9 mouse cellular contexts compared by ENCODE assay signal in the genomic region with DNA sequence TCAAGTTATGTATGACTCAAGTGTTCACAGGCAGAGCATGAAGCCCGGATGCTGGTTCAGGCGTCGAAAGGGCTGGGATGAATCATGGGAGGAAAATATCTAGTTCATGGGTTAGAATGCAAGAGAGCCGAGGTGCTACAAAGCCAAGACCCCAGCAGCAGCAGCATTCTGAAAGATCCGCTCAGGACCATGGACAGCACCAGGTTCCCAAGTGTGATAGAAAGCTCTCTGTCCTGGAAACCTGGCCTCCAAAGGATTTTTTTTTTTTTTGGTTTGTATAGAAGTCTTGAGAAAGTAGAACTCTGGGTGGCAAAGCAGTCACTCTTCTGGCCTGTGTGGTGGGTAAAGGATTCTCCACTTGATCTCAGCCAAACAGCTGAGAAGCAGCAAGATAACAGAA.
A peak's percentile ranks its signal among the peaks of the same experiment; 100 is the strongest.
DNase-seq lines count a peak whose midpoint lies in the region; ATAC-seq and TF ChIP-seq lines count a peak whose summit lies in the region.
"Had no signal": no experiment of that assay in that cellular context is flagged by ENCODE, and none has a peak within 500 bp of the region (broad histone marks: within the 10 kb centered on the region; RNA-seq: fewer than 3 reads in every experiment).

No protein-coding gene starts in this region.

- H3K4me2 ChIP-seq in liver, embryonic 11.5 days, result no peak overlapping the region
- H3K4me2 ChIP-seq: intestine, embryonic 15.5 days had no signal

- 56% methylated on average over 5 of the region's 5 CpGs for WGBS in liver, embryonic 11.5 days
- WGBS in thymus, adult 2 months, result 60% methylated on average over 5 of the region's 5 CpGs

- ATAC-seq in liver, embryonic 11.5 days (replicated peaks; ENCODE audit: low FRiP score), result no peak
- ATAC-seq: intestine, embryonic 15.5 days had no signal

- TF ChIP-seq POLR2A in thymus, adult 2 months (IDR thresholded peaks at IDR 0.05; ENCODE audit: control insufficient read depth, extremely low read depth, insufficient read depth, low read length, poor library complexity), result no peak

- no peak overlapping the region for H3K4me3 ChIP-seq in liver, embryonic 11.5 days (ENCODE audit: low read depth, low read length)
- H3K4me3 ChIP-seq in thymus, adult 2 months (ENCODE audit: control insufficient read depth, insufficient read depth, low read length), result no peak overlapping the region
- H3K4me3 ChIP-seq: intestine, embryonic 15.5 days had no signal

- no peak overlapping the region for H3K27ac ChIP-seq in liver, embryonic 11.5 days (ENCODE audit: low read depth, low read length)
- no peak overlapping the region for H3K27ac ChIP-seq in thymus, adult 2 months (ENCODE audit: control insufficient read depth, insufficient read depth, low read length)
- H3K27ac ChIP-seq: intestine, embryonic 15.5 days had no signal

- H3K27me3 ChIP-seq in liver, embryonic 11.5 days (replicated peaks; ENCODE audit: control insufficient read depth, insufficient read depth, low read length), result no peaks in the 10 kb centered on the region
- H3K27me3 ChIP-seq in thymus, adult 2 months (ENCODE audit: control insufficient read depth, insufficient read depth, low read length), result no peaks in the 10 kb centered on the region
- H3K27me3 ChIP-seq: intestine, embryonic 15.5 days had no signal

- H3K9me3 ChIP-seq in liver, embryonic 11.5 days (ENCODE audit: control insufficient read depth, low read length), result 0 out of 2 replicates have a peak, but pooled peaks cover 2% of the 10 kb centered on the region
- H3K9me3 ChIP-seq: intestine, embryonic 15.5 days had no signal

- H3K36me3 ChIP-seq in liver, embryonic 11.5 days (ENCODE audit: control insufficient read depth, insufficient read depth, low read length), result no peaks in the 10 kb centered on the region
- H3K36me3 ChIP-seq in thymus, adult 2 months (ENCODE audit: control insufficient read depth, insufficient read depth, low read length), result no peaks in the 10 kb centered on the region
- H3K36me3 ChIP-seq: intestine, embryonic 15.5 days had no signal

- H3K4me1 ChIP-seq in liver, embryonic 11.5 days (replicated peaks; ENCODE audit: control insufficient read depth, insufficient read depth, low read length), result no peaks in the 10 kb centered on the region
- no peaks in the 10 kb centered on the region for H3K4me1 ChIP-seq in thymus, adult 2 months (replicated peaks; ENCODE audit: control insufficient read depth, insufficient read depth, low read length)
- H3K4me1 ChIP-seq: intestine, embryonic 15.5 days had no signal

- no peak for TF ChIP-seq CTCF in thymus, adult 2 months (IDR thresholded peaks at IDR 0.05; ENCODE audit: borderline replicate concordance, control insufficient read depth, extremely low read depth, insufficient read depth, low read length, poor library complexity)

- DNase-seq in adrenal gland, postnatal 14 days, result peak; percentile 23
- no peak for DNase-seq in adrenal gland, adult 8-10 months
- peak; percentile 32 for DNase-seq in liver
- no peak for DNase-seq in liver, embryonic 11.5 days (ENCODE audit: low spot score)
- peak; percentile 18 for DNase-seq in Muller cell, postnatal 12 days (ENCODE audit: inconsistent ontology term)
- DNase-seq in forelimb bud, embryonic 11.5 days (ENCODE audit: low read depth, low spot score), result peak; percentile 83
- DNase-seq in frontal cortex, postnatal 14 days (ENCODE audit: low spot score in 2 of 2), result no peak
- DNase-seq in thymus, adult 2 months, result no peak

- no peak overlapping the region for H3K9ac ChIP-seq in liver, embryonic 11.5 days (ENCODE audit: low read depth, low read length)
- H3K9ac ChIP-seq: intestine, embryonic 15.5 days had no signal

Comparison
In these comparisons a context has a peak if more than half of its experiments do, and no peak if none do; other contexts are left out.
1. DNase-seq: peak in adrenal gland, postnatal 14 days (single experiment), liver (single experiment), Muller cell, postnatal 12 days (single experiment) and forelimb bud, embryonic 11.5 days (single experiment); none in adrenal gland, adult 8-10 months (single experiment), liver, embryonic 11.5 days (single experiment), frontal cortex, postnatal 14 days (0 of 2) and thymus, adult 2 months (single experiment).